Mouse (Mus musculus): ENCODE measurements at regions not wholly inside any gene's neighbourhood (a gene's known extent, or its start where the extent isn't known, plus 50 kb on each side); places are given as distances from the start of the nearest gene placed in this dataset.

DNA sequence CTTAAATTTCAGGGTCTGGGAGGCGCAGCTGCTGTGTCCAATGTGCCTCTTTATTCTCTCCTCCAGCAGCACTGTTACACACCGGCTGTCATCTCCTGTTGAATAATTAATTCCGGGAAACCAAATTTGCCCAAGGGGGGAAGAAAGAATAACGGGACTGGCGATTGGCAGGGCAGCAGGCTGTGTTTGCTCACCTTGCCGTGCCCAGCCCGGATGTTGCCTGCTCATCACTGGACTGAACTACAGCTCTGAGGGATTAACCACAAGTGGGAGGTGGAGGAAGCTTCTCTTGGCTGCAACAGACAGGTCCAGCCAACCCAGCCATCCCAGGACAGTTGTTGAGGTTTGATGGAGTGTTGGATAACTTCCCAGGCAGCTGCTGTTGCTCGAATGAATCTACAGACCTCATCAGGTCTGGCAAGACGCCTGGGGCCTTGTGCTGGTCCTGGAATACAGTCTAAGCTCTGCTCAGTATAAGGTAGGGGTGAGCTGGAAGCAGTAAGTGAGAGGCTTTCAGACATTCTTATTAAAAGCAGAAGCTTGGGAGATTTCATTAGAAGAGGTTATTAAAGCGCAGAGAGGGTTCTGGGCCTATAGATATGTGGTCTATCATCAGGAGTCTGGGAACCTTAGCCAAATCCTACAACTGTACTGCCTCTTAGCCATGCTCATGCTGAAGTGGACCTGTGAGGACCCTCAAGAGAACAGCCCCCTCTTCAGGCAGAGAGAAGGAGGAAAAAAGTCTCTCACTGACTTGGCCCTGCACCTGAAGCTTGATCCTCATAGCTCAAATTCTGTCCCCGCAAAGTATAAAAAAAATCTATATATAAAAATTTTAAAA is 291.8 kb downstream of the Il20rb start:
- DNase-seq, result peak; percentile 10

DNA sequence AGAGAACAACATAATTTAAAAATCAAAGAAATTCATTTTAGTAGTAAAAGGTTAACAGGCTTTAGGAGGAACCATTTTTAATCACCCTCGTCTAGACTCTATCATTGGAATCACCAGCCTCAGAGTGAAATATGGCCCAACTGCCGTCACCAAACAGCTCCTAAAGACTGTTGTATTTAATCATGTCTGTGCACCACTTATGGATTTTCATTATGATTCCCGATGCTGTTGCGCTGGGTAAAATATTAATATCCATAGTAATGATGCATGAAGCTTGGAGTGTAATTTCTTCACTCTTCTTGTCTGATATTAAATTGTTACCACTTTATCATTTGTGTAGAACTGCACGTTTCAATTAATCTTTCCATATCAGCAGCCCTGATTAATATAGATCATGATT is 292.4 kb downstream of the Il20rb start:
- no peak for DNase-seq

DNA sequence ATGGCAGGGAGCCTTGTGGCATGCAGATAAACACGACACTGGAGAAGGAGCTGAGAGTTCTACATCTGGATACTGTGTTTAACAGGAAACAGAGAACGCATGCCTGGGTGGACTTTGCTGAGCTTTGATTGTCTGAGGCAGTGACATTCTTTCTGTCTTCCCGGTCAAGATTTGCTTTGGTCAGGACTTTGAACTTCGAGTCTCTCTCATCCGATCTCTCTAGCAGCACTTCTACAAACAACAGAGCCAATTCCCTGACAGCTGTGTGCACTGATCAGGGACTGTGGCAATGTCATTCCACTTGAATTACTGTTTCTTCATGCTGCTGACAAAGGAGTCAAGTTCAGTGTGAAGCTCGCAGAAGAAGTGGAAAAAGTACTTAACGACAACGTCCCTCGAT is 302.5 kb downstream of the Il20rb start:
- DNase-seq, result no peak

DNA sequence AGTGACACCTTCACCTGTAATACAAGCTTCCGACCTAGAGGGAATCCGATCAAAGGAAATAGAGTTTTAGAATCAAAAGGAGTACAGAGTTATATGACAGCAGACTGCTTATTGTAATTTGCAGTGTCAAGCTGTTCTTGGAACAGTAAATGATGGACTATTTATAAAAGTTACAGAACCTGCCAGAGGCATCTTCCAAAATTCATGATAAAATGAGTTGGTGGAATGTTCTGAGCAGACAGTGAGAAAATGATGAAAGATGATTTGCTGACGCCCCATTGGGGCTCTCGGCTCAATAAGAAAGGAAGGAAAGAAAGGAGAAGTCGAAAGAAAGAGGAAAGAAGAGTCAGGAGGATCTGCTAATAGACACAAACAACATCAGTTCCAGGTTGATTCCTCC is 300.3 kb upstream of the Sox14 start:
- no peak for DNase-seq

DNA sequence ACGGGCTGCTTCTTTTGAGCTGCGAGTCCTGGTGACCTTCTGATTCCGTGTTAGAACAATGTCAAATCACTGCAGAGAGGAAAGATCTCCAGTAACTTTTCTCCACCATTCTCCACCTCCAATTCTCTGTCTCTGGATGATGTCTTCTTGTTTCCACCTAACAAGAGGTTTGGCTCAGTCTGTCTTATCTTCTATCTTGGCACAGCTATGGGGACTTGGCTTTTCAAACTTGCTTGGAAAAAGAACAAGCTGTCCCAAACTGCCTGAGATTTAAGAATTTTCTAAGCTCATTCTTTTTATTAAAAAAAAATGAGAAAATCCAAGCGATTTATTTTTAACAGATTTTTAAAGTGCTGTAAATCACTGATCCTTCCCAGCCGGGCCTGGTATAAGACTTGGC is 290.3 kb upstream of the Sox14 start:
- no peak for DNase-seq

DNA sequence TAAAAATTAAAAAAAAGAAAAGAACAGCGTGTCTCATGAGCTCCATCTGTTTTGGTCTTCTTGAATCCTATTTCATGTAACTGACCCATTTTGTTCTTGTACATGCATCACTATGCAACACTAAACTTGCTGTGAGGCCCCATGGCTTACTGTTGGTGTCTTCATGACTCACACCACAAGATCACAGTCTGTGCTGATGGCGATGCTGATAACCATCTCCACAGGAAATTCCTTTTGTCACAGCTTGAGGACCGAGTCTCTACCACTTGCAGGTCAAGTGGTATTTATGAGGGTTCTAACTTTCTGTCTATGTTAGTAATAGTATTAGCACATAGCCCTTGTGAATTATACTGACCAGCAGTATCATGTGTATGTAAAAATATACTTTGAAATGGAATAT is 286.0 kb upstream of the Sox14 start:
- DNase-seq, result no peak

All from adrenal gland, postnatal 10 days (tissue).